Mouse (Mus musculus): Measurements from ENCODE around the gene Ppwd1.

DNA sequence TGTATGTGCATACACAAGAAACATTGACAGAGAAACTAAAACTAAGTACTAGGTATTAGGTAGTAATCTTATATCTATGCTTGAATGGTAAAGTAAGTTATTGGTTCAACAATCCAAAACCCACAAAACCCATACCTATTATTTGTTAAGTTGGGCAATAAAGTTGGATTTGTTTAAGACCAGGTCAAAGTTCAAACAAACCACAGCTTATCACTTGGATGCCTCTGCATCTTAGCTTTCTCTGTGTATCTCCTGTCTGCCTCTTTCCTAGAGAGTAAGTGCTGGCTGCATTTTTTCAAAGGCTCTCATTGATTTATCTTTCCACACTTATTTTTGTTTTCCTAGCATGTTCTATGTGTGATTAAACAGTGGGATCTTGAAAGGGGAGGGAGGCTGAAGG is 56.1 kb downstream of the Ppwd1 start:
- TF ChIP-seq CTCF (IDR thresholded peaks at IDR 0.05; ENCODE audit: extremely low read depth, insufficient read depth, low read length), result no peak
- TF ChIP-seq POLR2A (IDR thresholded peaks at IDR 0.05; ENCODE audit: extremely low read depth, insufficient read depth, low read length), result no peak

Data from cortical plate, adult 2 months (tissue).